Mouse (Mus musculus) forebrain, postnatal 0 days (tissue): ENCODE data around the gene Ptpn23. TPM values are rescaled to one million over a fixed set of nuclear protein-coding genes. Genes with fewer than 3 reads are reported as not detected.
A peak's percentile ranks its signal among the peaks of the same experiment; 100 is the strongest.

Experiments
- ATAC-seq: fragments of 200-750 bp; cut with Nextera tagmentation; 2 replicates; pipeline ENCODE4 v1.8.0; 2017; ENCODE audit warnings: mild to moderate bottlenecking, moderate library complexity
- DNase-seq: peaks from one replicate; pipeline ENCODE4 v3.0.0-alpha.2; 2015
- H3K27ac ChIP-seq: fragments of 300-500 bp; sonication (generic); 2 replicates; pipeline ENCODE4 v1.5.1; 2014; ENCODE audit warnings: low read depth, mild to moderate bottlenecking, antibody characterized with exemption, low read length, moderate library complexity, mixed read lengths
- H3K27me3 ChIP-seq: fragments of 300-500 bp; sonication (generic); 2 replicates; pipeline ENCODE4 v1.6.1; 2014; ENCODE audit warnings: mild to moderate bottlenecking, low read length, mixed read lengths; ENCODE audit not compliant: insufficient read depth
- H3K36me3 ChIP-seq: fragments of 300-500 bp; sonication (generic); 2 replicates; pipeline ENCODE4 v1.6.1; 2014; ENCODE audit warnings: mild to moderate bottlenecking, moderate library complexity; ENCODE audit not compliant: insufficient read depth
- H3K4me1 ChIP-seq: fragments of 300-500 bp; sonication (generic); 2 replicates; pipeline ENCODE4 v1.6.1; 2014; ENCODE audit warnings: antibody characterized with exemption; ENCODE audit not compliant: insufficient read depth
- H3K4me2 ChIP-seq: fragments of 300-500 bp; sonication (generic); 2 replicates; pipeline ENCODE4 v1.6.1; 2014; ENCODE audit warnings: low read depth, mild to moderate bottlenecking, moderate library complexity
- H3K4me3 ChIP-seq: fragments of 300-500 bp; sonication (generic); 2 replicates; pipeline ENCODE4 v1.5.1; 2014; ENCODE audit warnings: low read depth, low read length, mixed read lengths
- H3K9ac ChIP-seq: fragments of 300-500 bp; sonication (generic); 2 replicates; pipeline ENCODE4 v1.6.1; 2014; ENCODE audit warnings: mild to moderate bottlenecking
- H3K9me3 ChIP-seq: fragments of 300-500 bp; sonication (generic); 2 replicates; pipeline ENCODE4 v1.6.1; 2016; ENCODE audit warnings: low read length
- CTCF ChIP-seq: sonication (generic); IDR thresholded peaks from 2 replicates; pipeline ENCODE4 v1.5.1; 2016; ENCODE audit warnings: antibody characterized with exemption, control low read depth, low read depth
- WGBS: fragments of 180-500 bp; shearing (Covaris S2); extraction: QIAGEN DNeasy Blood & Tissue Kit; methylation state at CpG from one replicate; pipeline ENCODE4 v1.1.7; 2014; 5-methylcytosine and 5-hydroxymethylcytosine counted together
- polyA plus RNA-seq: library from polyadenylated mRNA; unstranded; fragments of >200 nt; fragmentation: Nextera tagmentation; extraction: Ambion mirVana; gene quantifications from 2 replicates; pipeline ENCODE4 v1.2.1, GENCODE M21; 2015
- total RNA-seq: library from RNA; depleted of rRNA; stranded (reverse); fragments of >200 nt; gene quantifications from 2 replicates; pipeline ENCODE4 v1.2.3, GENCODE M21; 2014

The Ptpn23 gene
- total and polyA plus RNA-seq, 2 experiments from 2014 or later = 10.2 to 25.3 TPM

DNA sequence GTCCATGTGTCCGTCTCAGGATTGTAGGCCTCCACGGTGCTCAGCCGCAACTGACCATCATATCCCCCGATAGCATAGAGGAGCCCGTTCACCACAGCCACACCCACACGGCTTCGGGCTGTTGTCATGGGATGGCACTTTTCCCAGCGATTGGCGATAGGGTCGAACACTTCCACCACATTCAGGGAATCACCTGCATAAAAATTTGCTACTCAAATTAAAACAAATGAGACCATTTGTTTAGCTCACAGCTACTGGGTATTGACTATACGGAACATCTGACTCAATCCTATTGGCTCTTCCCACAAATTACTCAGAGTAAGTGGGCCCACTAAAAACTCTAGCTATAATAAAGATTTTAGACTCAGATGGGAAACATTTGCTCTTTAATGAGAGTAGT, 28.0 kb upstream of the Ptpn23 start:
- no peaks in the 10 kb centered on the region for H3K9me3 ChIP-seq
- no peak overlapping the region for H3K27ac ChIP-seq
- 95% methylated on average over 11 of the region's 11 CpGs for WGBS
- no peak overlapping the region for H3K9ac ChIP-seq
- TF ChIP-seq CTCF = no peak
- peaks cover 40% of the 10 kb centered on the region for H3K36me3 ChIP-seq
- no peak overlapping the region for H3K4me3 ChIP-seq
- ATAC-seq (no peak), DNase-seq (no peak)
- H3K4me2 ChIP-seq = no peak overlapping the region
- no peaks in the 10 kb centered on the region for H3K4me1 ChIP-seq
- H3K27me3 ChIP-seq = no peaks in the 10 kb centered on the region

DNA sequence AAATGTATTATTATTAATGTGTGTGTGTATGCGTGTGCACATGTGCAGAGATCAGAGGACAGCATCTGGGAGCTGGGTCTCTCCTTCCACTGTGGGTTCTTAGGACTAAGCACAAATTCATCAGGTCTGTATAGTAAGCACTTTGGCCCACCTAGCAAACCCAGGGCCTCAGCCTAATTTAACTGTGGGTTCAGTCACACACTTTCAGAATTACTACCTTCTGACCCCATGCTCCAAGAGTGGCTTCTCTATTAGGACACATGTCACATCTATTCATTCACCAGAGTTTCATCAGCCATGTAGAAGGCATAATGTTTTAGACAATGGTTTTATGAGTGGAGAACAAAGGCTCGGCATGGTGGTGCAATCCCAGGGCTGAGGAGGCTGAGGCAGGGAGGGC, 25.0 kb upstream of the Ptpn23 start:
- H3K36me3 ChIP-seq = peaks cover 63% of the 10 kb centered on the region
- no peak overlapping the region for H3K9ac ChIP-seq

DNA sequence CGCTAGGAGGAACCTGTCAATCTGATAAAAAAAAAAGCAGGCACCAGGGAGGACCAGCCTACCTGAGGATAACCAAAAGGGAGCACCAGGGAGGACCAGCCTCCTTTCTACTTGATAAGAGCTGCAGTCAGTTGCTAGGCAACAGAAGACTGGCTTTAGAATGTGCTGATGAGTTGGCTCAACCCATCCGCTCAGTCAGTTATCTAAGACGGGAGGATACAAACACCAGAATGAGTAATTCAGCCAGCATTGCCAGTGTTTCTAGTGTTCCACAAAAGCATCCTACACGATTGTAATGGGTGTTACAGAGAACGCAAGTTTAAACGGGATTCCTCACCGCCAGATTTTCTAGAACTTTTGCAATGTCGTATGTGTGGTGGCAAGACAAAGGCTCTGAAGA, 23.2 kb upstream of the Ptpn23 start:
- H3K9ac ChIP-seq = no peak overlapping the region
- no peak overlapping the region for H3K4me2 ChIP-seq
- no peak overlapping the region for H3K4me3 ChIP-seq
- no peak overlapping the region for H3K27ac ChIP-seq
- H3K27me3 ChIP-seq = no peaks in the 10 kb centered on the region
- H3K36me3 ChIP-seq = peaks cover 69% of the 10 kb centered on the region
- no peaks in the 10 kb centered on the region for H3K9me3 ChIP-seq
- peak; percentile 21 for DNase-seq
- WGBS = 66% methylated on average over 8 of the region's 8 CpGs
- peak; percentile 55; the same call in 1 of the 2 replicates for ATAC-seq
- TF ChIP-seq CTCF = no peak
- no peaks in the 10 kb centered on the region for H3K4me1 ChIP-seq

More for the DNA sequence above, 25.0 kb upstream of the Ptpn23 start:
- TF ChIP-seq CTCF = no peak
- Histone ChIP-seq H3K27me3 (no peaks in the 10 kb centered on the region), H3K9me3 (no peaks in the 10 kb centered on the region), H3K27ac (no peak overlapping the region), H3K4me3 (no peak overlapping the region), H3K4me1 (no peaks in the 10 kb centered on the region), H3K4me2 (no peak overlapping the region)
- 93% methylated on average over 2 of the region's 2 CpGs for WGBS
- no peak for ATAC-seq
- DNase-seq = no peak

DNA sequence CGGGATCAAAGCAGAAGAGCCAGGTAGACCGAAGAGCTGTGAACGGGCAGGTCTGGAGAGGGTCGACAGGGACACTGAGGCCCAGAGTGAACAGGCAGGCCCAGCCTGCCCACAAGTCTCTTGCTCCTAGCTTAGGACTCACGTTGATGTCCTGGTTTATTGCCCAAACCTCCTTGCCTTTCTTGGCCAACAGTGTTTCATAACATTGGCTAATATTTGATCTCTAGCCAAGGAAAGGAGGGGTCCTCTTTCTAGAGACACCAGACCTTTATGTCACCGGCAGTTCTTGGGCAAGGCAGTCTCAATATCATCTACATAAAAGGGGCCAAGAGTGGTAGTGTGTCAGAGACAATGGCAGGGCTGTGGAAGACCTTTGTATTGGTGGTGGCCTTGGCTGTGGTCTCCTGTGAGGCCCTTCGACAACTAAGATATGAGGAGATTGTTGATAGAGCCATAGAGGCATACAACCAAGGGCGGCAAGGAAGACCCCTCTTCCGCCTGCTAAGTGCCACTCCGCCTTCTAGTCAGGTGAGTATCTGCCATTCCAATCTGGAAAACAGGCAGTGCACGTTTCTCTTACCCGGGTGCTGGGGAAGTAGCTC, 11.6 kb upstream of the Ptpn23 start, which contains the start of gene Ngp:
TSS of gene Ngp (plus strand) at position 237 of the 602 bp plus-strand sequence.
- no peak within 1 kb of the TSS for H3K4me3 ChIP-seq
- H3K27ac ChIP-seq = no peak within 1 kb of the TSS
- H3K4me2 ChIP-seq = no peak within 1 kb of the TSS
- H3K9me3 ChIP-seq = no peaks in the 10 kb centered on the region
- H3K9ac ChIP-seq = no peak within 1 kb of the TSS
- 89% methylated on average over 12 of the region's 12 CpGs for WGBS
- H3K4me1 ChIP-seq = no peaks in the 10 kb centered on the region
- no peak for ATAC-seq
- no peaks in the 10 kb centered on the region for H3K27me3 ChIP-seq
- H3K36me3 ChIP-seq = no peaks in the 10 kb centered on the region
- no peak for DNase-seq
- TF ChIP-seq CTCF = no peak

DNA sequence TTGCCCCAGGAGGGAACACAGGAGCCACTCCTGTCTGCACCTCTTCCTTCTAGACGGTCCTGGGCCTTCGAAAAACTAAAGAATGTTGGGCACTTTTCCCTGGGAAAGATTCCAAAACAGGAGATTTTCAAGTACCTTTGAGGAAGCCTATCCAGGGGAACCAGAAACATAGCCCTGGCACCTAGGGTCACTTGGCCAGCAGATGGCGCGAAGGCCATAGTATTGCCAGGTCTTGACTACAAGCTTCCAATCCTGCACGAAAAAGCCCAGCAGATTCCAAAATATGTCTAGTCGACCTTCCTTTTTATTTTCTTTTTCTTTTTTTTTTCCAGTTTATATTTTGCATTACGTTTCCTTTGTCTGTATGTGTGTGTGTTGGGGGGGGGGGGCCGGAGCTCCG, 5.8 kb upstream of the Ptpn23 start:
- Histone ChIP-seq H3K27ac (no peak overlapping the region), H3K9ac (no peak overlapping the region), H3K4me3 (no peak overlapping the region), H3K4me1 (peaks cover 2% of the 10 kb centered on the region; the same call in 1 of the 2 replicates), H3K9me3 (no peaks in the 10 kb centered on the region), H3K4me2 (no peak overlapping the region), H3K36me3 (no peaks in the 10 kb centered on the region), H3K27me3 (no peaks in the 10 kb centered on the region)
- peak; percentile 52 for TF ChIP-seq CTCF
- DNase-seq = no peak
- ATAC-seq = no peak
- 57% methylated on average over 9 of the region's 9 CpGs for WGBS

- no peak for DNase-seq
- H3K9ac ChIP-seq = no peak overlapping the region
- 73% methylated on average over 7 of the region's 7 CpGs for WGBS
- H3K9me3 ChIP-seq = no peaks in the 10 kb centered on the region
- H3K4me2 ChIP-seq = no peak overlapping the region
- peaks cover 5% of the 10 kb centered on the region; the same call in 1 of the 2 replicates for H3K4me1 ChIP-seq
- no peaks in the 10 kb centered on the region for H3K27me3 ChIP-seq
- no peak for TF ChIP-seq CTCF
- H3K36me3 ChIP-seq = no peaks in the 10 kb centered on the region
- ATAC-seq = no peak
- no peak overlapping the region for H3K27ac ChIP-seq
- no peak overlapping the region for H3K4me3 ChIP-seq
These were observed 4.9 kb upstream of the Ptpn23 start for GRCm38 (mm10) chr9:110412926-110413325.

- Histone ChIP-seq H3K27ac (no peak overlapping the region), H3K4me1 (peaks cover 13% of the 10 kb centered on the region; the same call in 1 of the 2 replicates), H3K9me3 (no peaks in the 10 kb centered on the region), H3K27me3 (no peaks in the 10 kb centered on the region), H3K4me3 (no peak overlapping the region), H3K4me2 (no peak overlapping the region), H3K36me3 (no peaks in the 10 kb centered on the region), H3K9ac (no peak overlapping the region)
- 38% methylated on average over 6 of the region's 6 CpGs for WGBS
- peak; percentile 75 for TF ChIP-seq CTCF
- ATAC-seq (no peak), DNase-seq (peak; percentile 70)
These were observed 3.2 kb upstream of the Ptpn23 start for GRCm38 (mm10) chr9:110410908-110411887.
